Mouse (Mus musculus) heart, embryonic 12.5 days (tissue): Measurements from ENCODE around the gene Stard3. TPM values are rescaled to one million over a fixed set of nuclear protein-coding genes. Genes with fewer than 3 reads are reported as not detected.
A peak's percentile ranks its signal among the peaks of the same experiment; 100 is the strongest.

Experiments used
- ATAC-seq: fragments of 200-750 bp; cut with Nextera tagmentation; 2 replicates; pipeline ENCODE4 v1.8.0; 2017; ENCODE audit warnings: moderate TSS enrichment, moderate library complexity; ENCODE audit not compliant: insufficient number of reproducible peaks, low FRiP score
- H3K27ac ChIP-seq: fragments of 300-500 bp; sonication (generic); 2 replicates; pipeline ENCODE4 v1.5.1; 2016; ENCODE audit warnings: mild to moderate bottlenecking, moderate library complexity; ENCODE audit not compliant: poor library complexity, severe bottlenecking
- H3K27me3 ChIP-seq: fragments of 300-500 bp; sonication (generic); replicated peaks from 2 replicates; pipeline ENCODE4 v1.6.1; 2016; ENCODE audit warnings: mild to moderate bottlenecking, moderate library complexity
- H3K36me3 ChIP-seq: fragments of 300-500 bp; sonication (generic); 2 replicates; pipeline ENCODE4 v1.6.1; 2016; ENCODE audit warnings: mild to moderate bottlenecking, moderate library complexity
- H3K4me1 ChIP-seq: fragments of 300-500 bp; sonication (generic); replicated peaks from 2 replicates; pipeline ENCODE4 v1.6.1; 2016; ENCODE audit warnings: mild to moderate bottlenecking
- H3K4me2 ChIP-seq: fragments of 300-500 bp; sonication (generic); 2 replicates; pipeline ENCODE4 v1.6.1; 2016; ENCODE audit warnings: mild to moderate bottlenecking, moderate library complexity
- H3K4me3 ChIP-seq: fragments of 300-500 bp; sonication (generic); 2 replicates; pipeline ENCODE4 v1.5.1; 2016; ENCODE audit warnings: mild to moderate bottlenecking
- H3K9ac ChIP-seq: fragments of 300-500 bp; sonication (generic); 2 replicates; pipeline ENCODE4 v1.6.1; 2016; ENCODE audit warnings: mild to moderate bottlenecking, moderate library complexity
- H3K9me3 ChIP-seq: fragments of 300-500 bp; sonication (generic); replicated peaks from 2 replicates; pipeline ENCODE4 v1.6.1; 2016; ENCODE audit warnings: mild to moderate bottlenecking, moderate library complexity
- WGBS: fragments of 180-500 bp; shearing (Covaris S2); methylation state at CpG from one replicate; pipeline ENCODE4 v1.1.7; 2016; 5-methylcytosine and 5-hydroxymethylcytosine counted together
- polyA plus RNA-seq: library from polyadenylated mRNA; unstranded; fragments of >200 nt; fragmentation: Nextera tagmentation; extraction: Ambion mirVana; gene quantifications from 2 replicates; pipeline ENCODE4 v1.2.1, GENCODE M21; 2016

The Stard3 gene
- polyA plus RNA-seq, 1 experiment from 2014 or later: 45.2 TPM

- Histone ChIP-seq H3K4me2 (no peak overlapping the region), H3K4me3 (no peak overlapping the region), H3K9ac (no peak overlapping the region), H3K27ac (no peak overlapping the region), H3K36me3 (no peaks in the 10 kb centered on the region), H3K27me3 (peaks cover 98% of the 10 kb centered on the region), H3K4me1 (peaks cover 5% of the 10 kb centered on the region), H3K9me3 (no peaks in the 10 kb centered on the region)
- no peak for ATAC-seq
- 0% methylated on average over 1 of the region's 1 CpGs for WGBS
Observed at GRCm38 (mm10) chr11:98322159-98322558, 36.0 kb upstream of the Stard3 start.

- no peak overlapping the region for H3K4me2 ChIP-seq
- no peaks in the 10 kb centered on the region for H3K36me3 ChIP-seq
- no peaks in the 10 kb centered on the region for H3K9me3 ChIP-seq
- H3K27me3 ChIP-seq: peaks cover 98% of the 10 kb centered on the region
- H3K27ac ChIP-seq: no peak overlapping the region
- H3K4me1 ChIP-seq: peaks cover 16% of the 10 kb centered on the region
- H3K9ac ChIP-seq: no peak overlapping the region
- no peak overlapping the region for H3K4me3 ChIP-seq
- ATAC-seq: no peak
- 4% methylated on average over 10 of the region's 10 CpGs for WGBS
Observed at GRCm38 (mm10) chr11:98323136-98323866, 34.9 kb upstream of the Stard3 start.

- Histone ChIP-seq H3K36me3 (no peaks in the 10 kb centered on the region), H3K27me3 (peaks cover 98% of the 10 kb centered on the region), H3K9me3 (no peaks in the 10 kb centered on the region), H3K4me2 (no peak overlapping the region), H3K4me3 (no peak overlapping the region), H3K27ac (no peak overlapping the region), H3K9ac (no peak overlapping the region), H3K4me1 (peaks cover 22% of the 10 kb centered on the region)
- ATAC-seq: no peak
- 1% methylated on average over 9 of the region's 9 CpGs for WGBS
Observed at GRCm38 (mm10) chr11:98323933-98324332, 34.2 kb upstream of the Stard3 start.

GRCm38 (mm10) chr11:98325191-98325820 is 32.9 kb upstream of the Stard3 start:
- no peak overlapping the region for H3K9ac ChIP-seq
- H3K36me3 ChIP-seq: no peaks in the 10 kb centered on the region
- WGBS: 5% methylated on average over 14 of the region's 14 CpGs
- H3K27me3 ChIP-seq: peaks cover 98% of the 10 kb centered on the region
- H3K9me3 ChIP-seq: no peaks in the 10 kb centered on the region
- peaks cover 22% of the 10 kb centered on the region for H3K4me1 ChIP-seq
- H3K27ac ChIP-seq: no peak overlapping the region
- no peak for ATAC-seq
- no peak overlapping the region for H3K4me3 ChIP-seq
- no peak overlapping the region for H3K4me2 ChIP-seq

GRCm38 (mm10) chr11:98325821-98326218 is 32.3 kb upstream of the Stard3 start:
- Histone ChIP-seq H3K9me3 (no peaks in the 10 kb centered on the region), H3K4me2 (no peak overlapping the region), H3K4me1 (peaks cover 22% of the 10 kb centered on the region), H3K27ac (no peak overlapping the region), H3K9ac (no peak overlapping the region), H3K27me3 (peaks cover 98% of the 10 kb centered on the region), H3K4me3 (no peak overlapping the region), H3K36me3 (no peaks in the 10 kb centered on the region)
- no peak for ATAC-seq
- 7% methylated on average over 22 of the region's 22 CpGs for WGBS

GRCm38 (mm10) chr11:98326741-98327135 is 31.4 kb upstream of the Stard3 start:
- H3K36me3 ChIP-seq: no peaks in the 10 kb centered on the region
- 0% methylated on average over 19 of the region's 19 CpGs for WGBS
- no peak overlapping the region for H3K27ac ChIP-seq
- H3K9me3 ChIP-seq: no peaks in the 10 kb centered on the region
- peaks cover 98% of the 10 kb centered on the region for H3K27me3 ChIP-seq
- H3K4me1 ChIP-seq: peaks cover 22% of the 10 kb centered on the region
- H3K4me2 ChIP-seq: peak overlapping the region; percentile 64
- no peak for ATAC-seq
- H3K4me3 ChIP-seq: peak overlapping the region; percentile 37
- H3K9ac ChIP-seq: no peak overlapping the region

GRCm38 (mm10) chr11:98327136-98328030 is 30.8 kb upstream of the Stard3 start:
- H3K4me3 ChIP-seq: peak overlapping the region; percentile 37
- H3K9ac ChIP-seq: 0 out of 2 replicates have a peak overlapping the region, but pooled peaks have one; percentile 6
- ATAC-seq: peak; percentile 11; the same call in 1 of the 2 replicates
- peaks cover 22% of the 10 kb centered on the region for H3K4me1 ChIP-seq
- peak overlapping the region; percentile 64 for H3K4me2 ChIP-seq
- H3K36me3 ChIP-seq: no peaks in the 10 kb centered on the region
- peaks cover 98% of the 10 kb centered on the region for H3K27me3 ChIP-seq
- H3K9me3 ChIP-seq: no peaks in the 10 kb centered on the region
- WGBS: under 1% methylated on average over 97 of the region's 97 CpGs
- no peak overlapping the region for H3K27ac ChIP-seq

- peak; percentile 13; the same call in 1 of the 2 replicates for ATAC-seq
- Histone ChIP-seq H3K27me3 (peaks cover 98% of the 10 kb centered on the region), H3K27ac (no peak overlapping the region), H3K4me3 (peak overlapping the region; percentile 37), H3K9me3 (no peaks in the 10 kb centered on the region), H3K9ac (no peak overlapping the region), H3K4me1 (peaks cover 22% of the 10 kb centered on the region), H3K4me2 (peak overlapping the region; percentile 64), H3K36me3 (no peaks in the 10 kb centered on the region)
- WGBS: under 1% methylated on average over 31 of the region's 35 CpGs
Observed at GRCm38 (mm10) chr11:98328031-98328370, 30.2 kb upstream of the Stard3 start.

- H3K4me1 ChIP-seq: peaks cover 22% of the 10 kb centered on the region
- H3K4me3 ChIP-seq: peak overlapping the region; percentile 37
- H3K27ac ChIP-seq: no peak overlapping the region
- H3K36me3 ChIP-seq: no peaks in the 10 kb centered on the region
- H3K9me3 ChIP-seq: no peaks in the 10 kb centered on the region
- peak overlapping the region; percentile 64 for H3K4me2 ChIP-seq
- H3K9ac ChIP-seq: no peak overlapping the region
- H3K27me3 ChIP-seq: peaks cover 98% of the 10 kb centered on the region
- ATAC-seq: 0 out of 2 replicates have a peak, but pooled peaks have one; percentile 11
- WGBS: under 1% methylated on average over 53 of the region's 56 CpGs
Observed at GRCm38 (mm10) chr11:98328371-98329069, 29.6 kb upstream of the Stard3 start.

- peak within 1 kb of the TSS; percentile 37 for H3K4me3 ChIP-seq
- H3K4me2 ChIP-seq: peak within 1 kb of the TSS; percentile 64
- no peaks in the 10 kb centered on the region for H3K36me3 ChIP-seq
- WGBS: 4% methylated on average over 38 of the region's 38 CpGs
- H3K9me3 ChIP-seq: no peaks in the 10 kb centered on the region
- no peak within 1 kb of the TSS for H3K9ac ChIP-seq
- no peak for ATAC-seq
- H3K27ac ChIP-seq: no peak within 1 kb of the TSS
- H3K4me1 ChIP-seq: peaks cover 25% of the 10 kb centered on the region
- H3K27me3 ChIP-seq: peaks cover 98% of the 10 kb centered on the region
Observed at GRCm38 (mm10) chr11:98329081-98329959, 28.8 kb upstream of the Stard3 start, which contains the start of gene Neurod2. TSS of gene Neurod2 (minus strand) at chr11:98329648.
